Mouse (Mus musculus): Measurements from ENCODE around the gene Crip1. TPM values are rescaled to one million over a fixed set of nuclear protein-coding genes. Genes with fewer than 3 reads are reported as not detected.

The Crip1 gene
- 100 to 1,000 TPM; 690 to 824 TPM for total RNA-seq (2023)

GRCm38 (mm10) chr12:113146112-113147057 is at the start of gene Crip1:
Gene Crip1, plus strand, starts transcription at chr12:113146316.

GRCm38 (mm10) chr12:113097749-113098281 is 48.3 kb upstream of the Crip1 start, which contains the start of gene Mta1:
Gene Mta1, plus strand, starts transcription at chr12:113098278.

DNA sequence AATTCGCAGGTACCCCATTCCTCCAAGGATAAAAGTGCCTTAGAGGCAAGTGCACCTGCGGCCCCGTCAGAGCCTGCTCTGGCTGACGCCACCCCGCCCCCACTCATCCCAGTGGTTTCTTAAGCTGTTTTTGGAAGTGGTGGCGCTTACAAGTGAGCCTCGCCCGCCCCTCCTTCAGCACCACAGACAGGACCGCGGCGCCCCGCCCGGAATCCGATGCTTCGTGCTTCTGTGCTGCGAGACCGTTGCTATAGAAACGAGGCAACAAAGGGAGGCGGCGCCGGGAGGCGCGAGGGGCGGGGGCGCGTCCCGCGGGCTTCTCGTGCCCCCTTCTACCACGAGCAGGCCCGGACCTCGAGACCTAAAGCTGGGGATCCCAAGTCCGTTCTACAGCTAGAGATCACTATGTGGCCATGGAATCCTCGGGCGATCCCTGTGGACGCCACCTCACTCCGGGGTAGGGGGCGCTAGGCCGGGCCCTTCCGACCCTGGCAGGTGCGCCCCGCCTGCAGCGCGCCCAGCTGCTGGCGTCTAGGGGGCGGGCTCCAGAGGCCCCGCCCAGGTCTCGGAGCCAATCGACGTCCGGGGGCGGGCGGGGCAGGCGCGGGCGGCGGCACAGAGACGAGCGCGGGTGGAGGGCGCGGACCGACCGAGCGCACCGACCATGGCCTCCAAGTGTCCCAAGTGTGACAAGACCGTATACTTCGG is 6.1 kb upstream of the Crip1 start, which contains the start of gene Crip2:
Gene Crip2, plus strand, starts transcription at position 329 of the 708 bp plus-strand sequence.

GRCm38 (mm10) chr12:113155887-113156539 is 9.9 kb downstream of the Crip1 start, which contains the start of gene Tedc1:
Gene Tedc1, plus strand, starts transcription at chr12:113156421.

DNA sequence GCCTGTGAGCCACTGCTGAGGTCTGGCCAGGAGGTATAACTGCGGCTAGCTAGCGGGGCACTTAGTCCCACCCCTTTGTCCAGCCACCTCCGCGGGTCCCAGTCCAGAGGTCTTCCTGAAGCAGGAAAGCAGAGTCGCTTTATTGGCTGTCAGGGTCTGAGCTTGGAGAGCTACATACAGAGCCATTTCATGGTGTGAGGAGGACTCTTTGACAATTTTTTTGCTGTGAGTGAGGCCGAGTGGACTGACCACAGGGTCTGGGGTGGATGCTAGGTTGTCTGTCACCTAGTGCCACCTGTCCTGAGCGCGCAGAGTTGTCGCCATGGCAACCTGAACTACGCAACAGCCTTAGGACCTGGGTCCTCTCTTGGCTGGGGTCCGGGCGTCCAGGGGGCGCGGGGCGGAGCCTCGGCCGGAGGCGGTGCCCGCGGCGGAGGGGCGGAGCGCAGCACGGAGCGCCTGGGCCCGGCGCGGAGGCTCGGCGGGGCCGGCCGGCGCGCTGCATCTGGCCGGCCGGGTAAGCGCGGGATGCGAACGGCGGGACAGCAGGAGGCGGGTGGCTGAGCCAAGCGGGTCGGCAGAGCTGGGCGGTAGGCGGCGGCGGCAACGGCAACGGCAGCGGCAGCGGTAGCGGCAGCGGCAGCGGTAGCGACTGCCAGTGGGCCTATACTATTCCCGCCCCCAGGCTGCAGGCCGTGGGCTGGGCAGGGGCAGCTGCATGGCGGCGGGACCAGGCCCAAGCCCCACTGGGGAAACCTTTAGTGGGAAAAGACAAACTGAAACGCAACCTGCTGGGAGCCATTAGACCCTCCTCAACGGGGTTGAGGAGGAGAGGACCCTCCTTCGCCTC is 39.6 kb downstream of the Crip1 start, which contains the start of gene Tmem121:
Gene Tmem121, plus strand, starts transcription at position 489 of the 850 bp plus-strand sequence.

Other genes starting within 250 kb of the Crip1 start
- gene Jag2, start 216.5 kb upstream of the Crip1 start, total RNA-seq (2023): 1 to 10 TPM; 7.2 to 8.8 TPM
- 10 to 100 TPM; 20.8 to 20.9 TPM for gene Nudt14, start 204.2 kb upstream of the Crip1 start, total RNA-seq (2023)
- 10 to 100 TPM; 28.7 to 32.4 TPM for gene Btbd6, start 169.8 kb upstream of the Crip1 start, total RNA-seq (2023)
- gene Brf1, start 145.6 kb upstream of the Crip1 start, total RNA-seq (2023): 100 to 1,000 TPM; 194 to 221 TPM
- gene Pacs2, start 131.8 kb upstream of the Crip1 start, total RNA-seq (2023): 10 to 100 TPM; 76.2 to 88.3 TPM
- gene Tex22, start 71.8 kb upstream of the Crip1 start, total RNA-seq (2023): 1 to 10 TPM; 2.8 to 3.1 TPM
- gene Mta1, start 48.0 kb upstream of the Crip1 start, total RNA-seq (2023): 10 to 100 TPM; 95.6 to 98.2 TPM
- gene Crip2, start 6.1 kb upstream of the Crip1 start, total RNA-seq (2023): 1 to 10 TPM; 5.2 to 7.2 TPM
- gene Tedc1, start 10.1 kb downstream of the Crip1 start, total RNA-seq (2023): 10 to 100 TPM; 11.0 to 13.7 TPM
- 1 to 10 TPM in 1 of 2 experiments, under 1 TPM in 1; 0.47 to 1.2 TPM for gene Tmem121, start 39.6 kb downstream of the Crip1 start, total RNA-seq (2023)

Data from T-cell, adult 66 days (primary cell).